Mouse (Mus musculus) Patski (cell line): Measurements from ENCODE around the gene Gm20388. TPM values are rescaled to one million over a fixed set of nuclear protein-coding genes. Genes with fewer than 3 reads are reported as not detected.

ENCODE experiments used
- ATAC-seq: fragments of 100-300 bp; one replicate; pipeline ENCODE4 v1.8.0; 2021
- CTCF ChIA-PET: fragments of 350-600 bp; sonication (Branson Sonifier 250); formaldehyde crosslinking; loops from one replicate; lab custom pipeline; 2022; ENCODE audit warnings: inconsistent platforms; lab: Charles Lee
- POLR2A ChIA-PET: fragments of 350-600 bp; sonication (Branson Sonifier 250); formaldehyde crosslinking; loops from one replicate; lab custom pipeline; 2022; ENCODE audit warnings: antibody characterized with exemption, inconsistent platforms; lab: Charles Lee
- DNase-seq: peaks from one replicate; pipeline ENCODE4 v3.0.0-alpha.2; 2011; ENCODE audit warnings: low read depth, low spot score
- H3K27me3 ChIP-seq: fragments of 371-371 bp; one replicate; pipeline ENCODE4 v1.5.1; 2021
- CTCF ChIP-seq: fragments of 100-300 bp; IDR thresholded peaks from one replicate; pipeline ENCODE4 v1.5.1; 2021
- in situ Hi-C: fragments of 300-500 bp; cut with MboI; formaldehyde crosslinking; loops from 3 replicates; pipeline ENCODE4 v1.11.1; 2018; ENCODE audit warnings: low pct_unique_long_range_greater_than_20kb, mixed read lengths
- polyA plus RNA-seq: library from polyadenylated mRNA; unstranded; gene quantifications from one replicate; pipeline ENCODE4 v1.2.3, GENCODE M21; 2021

Gene Gm20388
- polyA plus RNA-seq, 1 experiment from 2014 or later: 86.7 TPM

DNA sequence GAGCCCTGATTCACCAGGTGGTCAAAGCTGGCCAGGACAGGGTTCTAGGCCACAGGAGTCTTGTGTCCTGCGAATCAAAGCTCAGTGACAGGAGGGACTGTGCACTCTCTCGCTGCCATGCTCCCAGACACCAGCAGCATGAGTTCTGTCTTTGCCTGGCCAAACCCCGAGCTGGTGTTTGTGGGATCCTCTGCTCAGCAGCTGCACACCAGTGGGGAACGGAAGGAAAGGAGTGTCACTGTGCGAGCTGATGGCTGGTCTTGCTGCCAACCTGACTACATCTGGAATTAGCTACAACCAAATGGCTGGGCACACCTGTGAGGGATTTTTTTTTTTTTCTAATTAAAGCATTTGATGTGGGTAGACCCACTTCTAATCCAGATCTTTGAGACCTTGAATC, 2560.1 kb downstream of the Gm20388 start:
- ATAC-seq (no peak), DNase-seq (no peak)
- no peak for TF ChIP-seq CTCF
- in situ Hi-C loops: no loop called here
- ChIA-PET POLR2A (interaction anchor here (0.7 kb wide), 1 partner anchor 565 kb away, joined by 5 read pairs; no protein-coding TSS in a partner anchor), CTCF (interaction anchor here (1.1 kb wide), 1 partner anchor 27 kb away, joined by 5 read pairs; no protein-coding TSS in a partner anchor)
- no peaks in the 10 kb centered on the region for H3K27me3 ChIP-seq

- ChIA-PET CTCF (interaction anchor here (1.5 kb wide), 1 partner anchor 10 kb away, joined by 5 read pairs; no protein-coding TSS in a partner anchor), POLR2A (interaction anchor here (0.7 to 2.3 kb wide), 4 partner anchors 10 to 50 kb away, joined by 3 to 10 read pairs (median 7); partner anchors contain the start of gene Mvd)
- DNase-seq (no peak), ATAC-seq (no peak)
- no peaks in the 10 kb centered on the region for H3K27me3 ChIP-seq
- TF ChIP-seq CTCF: no peak
- in situ Hi-C loops: no loop called here
Measured at GRCm38 (mm10) chr8:122473911-122474421, 2563.3 kb downstream of the Gm20388 start.

- ChIA-PET POLR2A (interaction anchor here (0.7 to 2.3 kb wide), 6 partner anchors 12 to 77 kb away, joined by 3 to 10 read pairs (median 4); partner anchors contain the start of gene Cyba), CTCF (interaction anchor here (0.7 to 1.5 kb wide), 3 partner anchors 11 to 34 kb away, joined by 3 to 5 read pairs (median 3); no protein-coding TSS in a partner anchor)
- in situ Hi-C loops: no loop called here
- TF ChIP-seq CTCF: no peak
- H3K27me3 ChIP-seq: no peaks in the 10 kb centered on the region
- DNase-seq (no peak), ATAC-seq (no peak)
Measured at GRCm38 (mm10) chr8:122474951-122475560, 2564.4 kb downstream of the Gm20388 start.

- ChIA-PET CTCF (interaction anchor here (0.7 to 1.3 kb wide), 2 partner anchors 14 to 35 kb away, joined by 3 read pairs; no protein-coding TSS in a partner anchor), POLR2A (interaction anchor here (0.8 to 2.3 kb wide), 4 partner anchors 11 to 43 kb away, joined by 3 to 10 read pairs (median 4); partner anchors contain the start of gene Cyba)
- peak; percentile 49 for ATAC-seq
- no peaks in the 10 kb centered on the region for H3K27me3 ChIP-seq
- in situ Hi-C loops: no loop called here
- peak; percentile 33 for DNase-seq
- TF ChIP-seq CTCF: no peak
Measured at GRCm38 (mm10) chr8:122475580-122476320, 2565.1 kb downstream of the Gm20388 start, which contains the start of the genes Rnf166 and Ctu2. Gene Rnf166, minus strand, starts transcription at chr8:122476064. Gene Ctu2, plus strand, starts transcription at chr8:122476143.

DNA sequence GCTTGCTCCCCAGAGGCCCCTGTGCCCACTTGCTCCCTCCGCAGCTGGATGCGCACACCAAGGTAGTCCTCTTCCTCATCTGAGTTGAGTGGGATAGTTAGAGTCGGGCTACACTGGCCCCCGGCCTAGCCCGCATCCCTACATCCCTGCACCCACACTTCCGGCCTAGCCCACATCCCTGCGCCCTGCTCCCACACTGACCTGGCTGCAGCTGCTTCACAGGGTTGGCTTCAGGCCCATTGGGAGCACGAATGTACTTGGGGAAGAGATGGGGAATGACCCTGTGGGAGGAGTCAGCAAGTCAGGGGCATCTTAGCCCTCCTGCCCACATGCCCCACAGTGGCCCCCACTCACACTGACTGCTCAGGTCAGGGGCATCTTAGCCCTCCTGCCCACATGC, 2571.8 kb downstream of the Gm20388 start:
- DNase-seq (no peak), ATAC-seq (no peak)
- no peaks in the 10 kb centered on the region for H3K27me3 ChIP-seq
- CTCF ChIA-PET: interaction anchor here (1.2 to 1.8 kb wide), 2 partner anchors 12 to 40 kb away, joined by 3 to 4 read pairs; no protein-coding TSS in a partner anchor
- in situ Hi-C loops: no loop called here
- no peak for TF ChIP-seq CTCF
- POLR2A ChIA-PET: interaction anchor here (1.4 kb wide), 1 partner anchor 67 kb away, joined by 3 read pairs; no protein-coding TSS in a partner anchor

GRCm38 (mm10) chr8:122483877-122484276, 2573.2 kb downstream of the Gm20388 start:
- no peak for ATAC-seq
- H3K27me3 ChIP-seq: no peaks in the 10 kb centered on the region
- no peak for DNase-seq
- TF ChIP-seq CTCF: no peak
- in situ Hi-C loops: no loop called here
- ChIA-PET CTCF (interaction anchor here (1.0 to 1.8 kb wide), 3 partner anchors 10 to 42 kb away, joined by 3 to 4 read pairs (median 3); no protein-coding TSS in a partner anchor), POLR2A (interaction anchor here (0.8 kb wide), 1 partner anchor 41 kb away, joined by 3 read pairs; no protein-coding TSS in a partner anchor)

DNA sequence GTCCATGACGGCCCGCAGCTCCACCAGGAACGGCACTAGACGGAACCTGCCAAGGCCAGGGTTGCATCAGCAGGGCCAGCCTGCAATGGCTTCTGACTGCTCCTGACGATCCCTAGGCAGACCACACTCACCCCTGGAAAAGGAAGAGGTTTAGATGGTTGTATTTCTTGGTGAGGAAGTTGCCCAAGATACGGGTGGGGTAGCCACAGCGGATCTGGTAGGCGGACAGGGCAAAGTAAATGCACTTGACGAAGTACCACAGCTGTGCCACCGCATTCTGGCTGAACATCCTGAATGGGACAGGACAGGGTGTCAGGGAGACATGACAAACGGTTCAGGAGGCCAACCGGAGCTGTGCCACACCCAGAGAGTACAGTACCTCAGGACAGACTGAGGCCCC, 2574.2 kb downstream of the Gm20388 start:
- CTCF ChIA-PET: no interaction called here
- in situ Hi-C loops: no loop called here
- ATAC-seq: no peak
- no peak for TF ChIP-seq CTCF
- no peak for DNase-seq
- H3K27me3 ChIP-seq: no peaks in the 10 kb centered on the region
- POLR2A ChIA-PET: interaction anchor here (0.8 kb wide), 1 partner anchor 42 kb away, joined by 3 read pairs; no protein-coding TSS in a partner anchor

GRCm38 (mm10) chr8:122488387-122488786, 2577.7 kb downstream of the Gm20388 start:
- H3K27me3 ChIP-seq: no peaks in the 10 kb centered on the region
- in situ Hi-C loops: no loop called here
- ATAC-seq (no peak), DNase-seq (no peak)
- no peak for TF ChIP-seq CTCF
- POLR2A ChIA-PET: interaction anchor here (0.6 to 1.3 kb wide), 2 partner anchors 63 to 66 kb away, joined by 3 to 4 read pairs; partner anchors contain the start of gene Piezo1
- CTCF ChIA-PET: interaction anchor here (1.3 kb wide), 1 partner anchor 44 kb away, joined by 3 read pairs; no protein-coding TSS in a partner anchor

- DNase-seq: no peak
- no peaks in the 10 kb centered on the region for H3K27me3 ChIP-seq
- POLR2A ChIA-PET: interaction anchor here (1.0 to 1.3 kb wide), 2 partner anchors 52 to 54 kb away, joined by 3 to 4 read pairs; partner anchors contain the start of gene Piezo1
- ATAC-seq: no peak
- no peak for TF ChIP-seq CTCF
- CTCF ChIA-PET: interaction anchor here (1.8 kb wide), 1 partner anchor 54 kb away, joined by 8 read pairs; the partner anchor contains the start of gene Piezo1
- in situ Hi-C loops: no loop called here
Measured at GRCm38 (mm10) chr8:122497016-122497734, 2586.5 kb downstream of the Gm20388 start.
